Mouse (Mus musculus) fibroblast of lung, adult 2 months (primary cell): ENCODE measurements around the gene Hcrtr1.

ENCODE experiments used
- DNase-seq: peaks from one replicate; pipeline ENCODE4 v3.0.0-alpha.2; 2011; ENCODE audit warnings: low read depth

Hcrtr1 gene

GRCm38 (mm10) chr4:130139214-130139492 is at the start of gene Hcrtr1:
Gene Hcrtr1, minus strand, starts transcription at chr4:130139359.
- no peak for DNase-seq

- DNase-seq, result peak; percentile 51
Measured at GRCm38 (mm10) chr4:130188806-130189297, 49.7 kb upstream of the Hcrtr1 start.

GRCm38 (mm10) chr4:130186891-130187290 is 47.7 kb upstream of the Hcrtr1 start:
- no peak for DNase-seq

GRCm38 (mm10) chr4:130186450-130186849 is 47.3 kb upstream of the Hcrtr1 start:
- DNase-seq, result no peak

- no peak for DNase-seq
Measured at GRCm38 (mm10) chr4:130183879-130184278, 44.7 kb upstream of the Hcrtr1 start.

- no peak for DNase-seq
Measured at GRCm38 (mm10) chr4:130183023-130183422, 43.9 kb upstream of the Hcrtr1 start.

- DNase-seq, result no peak
Measured at GRCm38 (mm10) chr4:130181886-130182285, 42.7 kb upstream of the Hcrtr1 start.

- DNase-seq, result no peak
Measured at GRCm38 (mm10) chr4:130180909-130181602, 41.9 kb upstream of the Hcrtr1 start.

GRCm38 (mm10) chr4:130179876-130180275 is 40.7 kb upstream of the Hcrtr1 start:
- DNase-seq, result no peak

- DNase-seq, result no peak
Measured at GRCm38 (mm10) chr4:130177536-130177935, 38.4 kb upstream of the Hcrtr1 start.

GRCm38 (mm10) chr4:130177087-130177486 is 37.9 kb upstream of the Hcrtr1 start:
- DNase-seq, result peak; percentile 40

- no peak for DNase-seq
Measured at GRCm38 (mm10) chr4:130176156-130176720, 37.1 kb upstream of the Hcrtr1 start.

GRCm38 (mm10) chr4:130175072-130175711 is 36.0 kb upstream of the Hcrtr1 start, which contains the start of gene Tinagl1:
Gene Tinagl1, minus strand, starts transcription at chr4:130175122.
- DNase-seq, result no peak

- DNase-seq, result no peak
Measured at GRCm38 (mm10) chr4:130174335-130175031, 35.3 kb upstream of the Hcrtr1 start.

- DNase-seq, result no peak
Measured at GRCm38 (mm10) chr4:130173911-130174311, 34.8 kb upstream of the Hcrtr1 start.

- no peak for DNase-seq
Measured at GRCm38 (mm10) chr4:130173060-130173822, 34.1 kb upstream of the Hcrtr1 start.

GRCm38 (mm10) chr4:130171951-130172765 is 33.0 kb upstream of the Hcrtr1 start:
- DNase-seq, result no peak

- DNase-seq, result no peak
Measured at GRCm38 (mm10) chr4:130170362-130170761, 31.2 kb upstream of the Hcrtr1 start.

- no peak for DNase-seq
Measured at GRCm38 (mm10) chr4:130169411-130169971, 30.3 kb upstream of the Hcrtr1 start.

GRCm38 (mm10) chr4:130168280-130169183 is 29.4 kb upstream of the Hcrtr1 start:
- DNase-seq, result no peak
